Mouse (Mus musculus): ENCODE results near the gene Herc4.

Gene Herc4

DNA sequence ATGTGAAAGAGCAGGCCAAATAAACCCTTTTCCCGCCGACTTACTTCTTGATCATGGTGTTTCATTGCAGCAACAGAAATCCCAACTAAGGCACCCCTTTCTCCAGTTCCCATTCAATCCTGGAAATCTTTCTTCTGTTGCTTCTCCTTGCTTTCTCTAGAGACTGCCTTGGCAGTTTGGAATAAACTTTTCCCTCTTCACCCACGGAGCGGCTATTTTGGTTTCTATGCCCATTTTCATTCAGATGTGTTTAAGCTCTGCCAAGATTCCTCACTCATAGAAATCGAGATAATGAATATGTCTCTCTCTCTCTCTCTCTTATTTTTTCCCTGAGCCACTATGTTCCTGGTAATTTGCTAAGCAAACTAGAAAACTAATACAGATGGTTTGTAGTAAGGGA is 108.5 kb downstream of the Herc4 start:
- no peak for DNase-seq (ENCODE audit: low read depth)

DNA sequence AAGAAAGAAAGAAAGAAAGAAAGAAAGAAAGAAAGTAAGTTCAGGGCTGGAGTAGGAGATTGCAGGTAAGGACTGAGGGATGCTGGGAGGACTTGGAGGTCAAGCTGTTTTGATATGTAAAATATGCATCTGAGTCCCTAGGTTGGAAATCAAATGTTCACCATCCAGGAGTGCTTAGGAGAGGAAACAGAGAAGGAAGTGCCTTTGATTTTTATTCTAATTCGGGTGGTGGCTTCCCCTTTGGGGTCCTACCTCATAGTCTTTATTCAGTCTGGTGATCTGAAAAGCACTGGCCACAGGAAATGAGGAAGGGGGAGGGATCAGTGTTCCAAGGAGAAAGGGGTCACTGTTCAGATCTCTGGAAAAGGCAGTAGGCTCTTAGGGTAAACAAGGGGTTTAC is 116.9 kb downstream of the Herc4 start:
- no peak for DNase-seq (ENCODE audit: low read depth)

DNA sequence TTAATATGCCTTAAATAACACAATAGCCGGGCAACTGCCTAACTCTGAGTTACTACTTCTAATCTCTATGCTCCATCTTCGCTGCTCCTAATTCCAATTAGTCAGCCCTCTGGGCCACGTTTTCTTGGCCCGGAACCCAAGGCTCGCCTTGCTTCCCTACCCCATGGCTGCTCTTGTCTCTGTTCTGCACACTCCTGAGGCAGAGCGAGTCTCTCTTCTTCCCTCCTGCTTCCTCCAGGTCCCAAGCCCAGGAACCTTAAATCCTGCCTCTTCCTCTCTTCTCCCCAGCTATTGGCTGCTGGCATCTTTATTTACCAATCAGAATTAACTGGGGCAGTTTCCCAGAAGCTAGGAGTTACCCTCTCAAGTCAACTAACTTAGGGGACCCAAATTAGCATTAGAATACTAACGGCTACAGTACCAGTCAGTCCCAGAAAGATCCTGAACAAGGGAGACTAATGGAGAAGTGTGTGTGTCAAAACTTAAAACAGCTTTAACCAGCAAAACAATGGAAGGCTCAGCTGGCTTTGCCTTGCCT is 122.4 kb downstream of the Herc4 start:
- no peak for DNase-seq (ENCODE audit: low read depth)

DNA sequence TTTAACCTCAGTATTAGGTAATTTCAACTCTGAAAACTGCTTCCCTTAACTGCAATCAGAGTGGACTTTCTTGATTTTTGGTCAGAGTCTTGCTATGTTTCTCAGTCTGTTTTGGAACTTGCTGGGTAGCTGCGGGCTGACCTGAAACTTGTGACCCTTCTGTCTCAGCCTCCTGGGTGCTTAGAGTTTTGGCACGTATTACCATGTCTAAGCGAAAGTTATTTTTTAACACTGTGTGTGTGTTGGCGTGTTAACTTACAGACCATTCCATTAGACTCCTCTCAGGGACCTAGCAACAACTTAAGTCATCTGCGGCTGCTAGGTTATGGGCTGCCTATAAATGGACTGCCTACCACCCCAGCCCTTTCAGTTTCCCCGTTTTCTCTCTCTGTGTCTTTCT is 123.8 kb downstream of the Herc4 start:
- DNase-seq (ENCODE audit: low read depth), result no peak
